Comparison of ENCODE assay signal across 9 mouse cellular contexts in the genomic region with DNA sequence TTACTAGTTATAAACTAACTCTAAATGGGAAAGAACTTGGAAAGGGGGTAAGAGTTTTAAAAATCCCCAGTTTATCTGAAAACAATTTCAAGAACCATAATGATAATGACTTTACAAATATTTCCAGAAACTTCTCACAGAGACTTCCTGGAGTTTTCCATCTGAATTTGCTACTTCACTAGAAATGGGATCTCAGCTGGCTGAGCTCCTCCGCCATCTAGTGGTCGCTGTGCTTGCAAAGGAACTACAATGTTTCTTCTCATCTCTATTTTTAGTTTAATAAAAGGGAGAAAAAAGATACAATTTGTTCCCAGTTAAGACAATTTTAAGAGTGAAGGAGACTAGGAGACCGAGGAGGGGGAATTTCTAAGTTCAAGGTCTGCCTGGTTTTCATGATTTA. TPM values are rescaled to one million over a fixed set of nuclear protein-coding genes. Genes with fewer than 3 reads are reported as not detected.
DNase-seq lines count a peak whose midpoint lies in the region; ATAC-seq and TF ChIP-seq lines count a peak whose summit lies in the region.
"Had no signal": no experiment of that assay in that cellular context is flagged by ENCODE, and none has a peak within 500 bp of the region (broad histone marks: within the 10 kb centered on the region; RNA-seq: fewer than 3 reads in every experiment).

No protein-coding gene starts in this region.

- peak; percentile 67 for TF ChIP-seq CTCF in Patski (IDR thresholded peaks at IDR 0.05)

- no peak overlapping the region for H3K4me2 ChIP-seq in hindbrain, embryonic 11.5 days (replicated peaks; ENCODE audit: low read depth, low read length)
- H3K4me2 ChIP-seq in hindbrain, embryonic 13.5 days, result no peak overlapping the region
- H3K4me2 ChIP-seq: embryonic facial prominence, embryonic 13.5 days had no signal

- POLR2A ChIA-PET in Patski (lab: Charles Lee), result interaction anchor here (1.2 kb wide), 1 partner anchor 42 kb away, joined by 3 read pairs; no protein-coding TSS in a partner anchor

- H3K36me3 ChIP-seq in hindbrain, embryonic 11.5 days (ENCODE audit: control insufficient read depth, insufficient read depth, low read length), result peaks cover 9% of the 10 kb centered on the region; the same call in 1 of the 2 replicates
- peaks cover 79% of the 10 kb centered on the region for H3K36me3 ChIP-seq in hindbrain, embryonic 13.5 days

- no peak overlapping the region for H3K9ac ChIP-seq in hindbrain, embryonic 11.5 days (ENCODE audit: low read depth, low read length)
- H3K9ac ChIP-seq in hindbrain, embryonic 13.5 days, result no peak overlapping the region
- H3K9ac ChIP-seq: embryonic facial prominence, embryonic 13.5 days had no signal

- CTCF ChIA-PET in Patski (lab: Charles Lee), result interaction anchor here (0.9 to 2.2 kb wide), 5 partner anchors 11 to 87 kb away, joined by 3 to 9 read pairs (median 4); no protein-coding TSS in a partner anchor

- DNase-seq in hindbrain, embryonic 11.5 days (ENCODE audit: low spot score), result peak; percentile 68
- peak; percentile 42 to 48 for DNase-seq in B cell, adult 2 months
- no peak for DNase-seq in Patski (ENCODE audit: low read depth, low spot score)
- peak; percentile 42 to 63 for DNase-seq in layer of hippocampus, postnatal 14 days (ENCODE audit: low spot score in 2 of 2)
- peak; percentile 59 for DNase-seq in right cerebral cortex, adult 18-20 months
- DNase-seq in T-cell, adult 2 months (ENCODE audit: low spot score), result no peak

- no peaks in the 10 kb centered on the region for H3K4me1 ChIP-seq in hindbrain, embryonic 11.5 days (replicated peaks; ENCODE audit: control insufficient read depth, insufficient read depth, low read length)
- no peaks in the 10 kb centered on the region for H3K4me1 ChIP-seq in hindbrain, embryonic 13.5 days (replicated peaks)
- H3K4me1 ChIP-seq: embryonic facial prominence, embryonic 13.5 days had no signal

- no peak overlapping the region for H3K27ac ChIP-seq in hindbrain, embryonic 11.5 days (ENCODE audit: low read depth, low read length)
- H3K27ac ChIP-seq in hindbrain, embryonic 13.5 days, result no peak overlapping the region
- H3K27ac ChIP-seq: embryonic facial prominence, embryonic 13.5 days had no signal

- no peaks in the 10 kb centered on the region for H3K27me3 ChIP-seq in hindbrain, embryonic 11.5 days (ENCODE audit: control insufficient read depth, insufficient read depth, low read length)
- H3K27me3 ChIP-seq in hindbrain, embryonic 13.5 days, result no peaks in the 10 kb centered on the region
- H3K27me3 ChIP-seq in Patski, result no peaks in the 10 kb centered on the region
- H3K27me3 ChIP-seq: embryonic facial prominence, embryonic 13.5 days had no signal

- no peak for ATAC-seq in hindbrain, embryonic 11.5 days (ENCODE audit: low FRiP score)
- no peak for ATAC-seq in hindbrain, embryonic 13.5 days (ENCODE audit: low FRiP score)
- ATAC-seq in Patski, result no peak
- peak; percentile 68; the same call in 1 of the 2 replicates for ATAC-seq in erythroid progenitor cell, adult 5-6 weeks (replicated peaks; ENCODE audit: low FRiP score, poor library complexity, severe bottlenecking)

- WGBS in hindbrain, embryonic 11.5 days, result 26% methylated on average over 3 of the region's 3 CpGs
- WGBS in hindbrain, embryonic 13.5 days, result 28% methylated on average over 3 of the region's 3 CpGs

- in situ Hi-C loops in Patski (cut with MboI; ENCODE audit: low pct_unique_long_range_greater_than_20kb), result no loop called here

- H3K4me3 ChIP-seq in hindbrain, embryonic 11.5 days (ENCODE audit: low read depth, low read length), result no peak overlapping the region
- no peak overlapping the region for H3K4me3 ChIP-seq in hindbrain, embryonic 13.5 days
- H3K4me3 ChIP-seq: embryonic facial prominence, embryonic 13.5 days had no signal

- H3K9me3 ChIP-seq in hindbrain, embryonic 11.5 days (ENCODE audit: control insufficient read depth, low read length), result no peaks in the 10 kb centered on the region
- no peaks in the 10 kb centered on the region for H3K9me3 ChIP-seq in hindbrain, embryonic 13.5 days
- H3K9me3 ChIP-seq: embryonic facial prominence, embryonic 13.5 days had no signal

RNA-seq across cellular contexts. Expression of gene Elf1, which starts 13.4 kb away (rescaled TPM):
- polyA plus RNA-seq in hindbrain, embryonic 11.5 days (2014; fragmentation: Nextera tagmentation; extraction: Ambion mirVana), result 8.7 and 9.4 TPM in 2 replicates
- polyA plus RNA-seq in hindbrain, embryonic 13.5 days (2015; fragmentation: Nextera tagmentation; extraction: Ambion mirVana), result 3.8 and 3.9 TPM in 2 replicates
- 53.6 TPM for polyA plus RNA-seq in Patski (2021)
- 38.9 and 39.8 TPM in 2 replicates for total RNA-seq in erythroid progenitor cell, adult 5-6 weeks (2015; ENCODE audit: low replicate concordance)
- total RNA-seq in erythroid progenitor cell, adult 5-6 weeks (2017; ENCODE audit: low replicate concordance), result 81.2 and 83.4 TPM in 2 replicates
- total RNA-seq in layer of hippocampus, postnatal 14 days (2021), result 1 to 10 TPM; 6.0 to 6.3 TPM

RNA-seq across cellular contexts. Expression of gene Wbp4, which starts 13.7 kb away (rescaled TPM):
- 59.1 and 61.3 TPM in 2 replicates for polyA plus RNA-seq in hindbrain, embryonic 11.5 days (2014; fragmentation: Nextera tagmentation; extraction: Ambion mirVana)
- 43.9 and 46.1 TPM in 2 replicates for polyA plus RNA-seq in hindbrain, embryonic 13.5 days (2015; fragmentation: Nextera tagmentation; extraction: Ambion mirVana)
- 39.5 TPM for polyA plus RNA-seq in Patski (2021)
- 25.6 and 27.7 TPM in 2 replicates for total RNA-seq in erythroid progenitor cell, adult 5-6 weeks (2015; ENCODE audit: low replicate concordance)
- total RNA-seq in erythroid progenitor cell, adult 5-6 weeks (2017; ENCODE audit: low replicate concordance), result 40.6 and 64.4 TPM in 2 replicates
- total RNA-seq in layer of hippocampus, postnatal 14 days (2021), result 10 to 100 TPM; 44.0 to 47.7 TPM

RNA-seq across cellular contexts. Expression of gene Kbtbd6, which starts 16.0 kb away (rescaled TPM):
- 5.0 and 5.5 TPM in 2 replicates for polyA plus RNA-seq in hindbrain, embryonic 11.5 days (2014; fragmentation: Nextera tagmentation; extraction: Ambion mirVana)
- polyA plus RNA-seq in hindbrain, embryonic 13.5 days (2015; fragmentation: Nextera tagmentation; extraction: Ambion mirVana), result 1.5 and 1.6 TPM in 2 replicates
- 1.2 TPM for polyA plus RNA-seq in Patski (2021)
- 21.3 and 29.3 TPM in 2 replicates for total RNA-seq in erythroid progenitor cell, adult 5-6 weeks (2015; ENCODE audit: low replicate concordance)
- total RNA-seq in erythroid progenitor cell, adult 5-6 weeks (2017; ENCODE audit: low replicate concordance), result 13.2 and 27.5 TPM in 2 replicates
- total RNA-seq in layer of hippocampus, postnatal 14 days (2021), result 1 to 10 TPM in 1 of 2 experiments, under 1 TPM in 1; 0.86 to 1.5 TPM

RNA-seq across cellular contexts. Expression of gene Kbtbd7, which starts 41.3 kb away (rescaled TPM):
- polyA plus RNA-seq in hindbrain, embryonic 11.5 days (2014; fragmentation: Nextera tagmentation; extraction: Ambion mirVana), result 17.6 and 20.4 TPM in 2 replicates
- polyA plus RNA-seq in hindbrain, embryonic 13.5 days (2015; fragmentation: Nextera tagmentation; extraction: Ambion mirVana), result 15.4 and 16.4 TPM in 2 replicates
- polyA plus RNA-seq in Patski (2021), result 9.4 TPM
- 16.6 and 21.0 TPM in 2 replicates for total RNA-seq in erythroid progenitor cell, adult 5-6 weeks (2015; ENCODE audit: low replicate concordance)
- total RNA-seq in erythroid progenitor cell, adult 5-6 weeks (2017; ENCODE audit: low replicate concordance), result 10.8 and 16.7 TPM in 2 replicates
- total RNA-seq in layer of hippocampus, postnatal 14 days (2021), result 10 to 100 TPM; 38.0 to 40.3 TPM

Comparison
In these comparisons a context has a peak if more than half of its experiments do, and no peak if none do; other contexts are left out.
1. DNase-seq: peak in hindbrain, embryonic 11.5 days (single experiment), B cell, adult 2 months (2 of 2), layer of hippocampus, postnatal 14 days (2 of 2) and right cerebral cortex, adult 18-20 months (single experiment); none in Patski (single experiment) and T-cell, adult 2 months (single experiment).